Mouse (Mus musculus) embryonic stem cell, embryonic (primary cell): Measurements from ENCODE around the gene Nabp1.

Experiments
- CTCF ChIA-PET, 4 experiments: fragments of 300-600 bp in 2 of 4; fragments of 350-600 bp in 2 of 4; sonication (Branson Sonifier 250); formaldehyde crosslinking; loops; one replicate each; lab custom pipeline; 2022; ENCODE audit warnings: inconsistent platforms in 2 of 4; lab: Charles Lee
- POLR2A ChIA-PET, 4 experiments: fragments of 300-600 bp in 2 of 4; fragments of 350-600 bp in 2 of 4; sonication (Branson Sonifier 250); formaldehyde crosslinking; loops; one replicate each; lab custom pipeline; 2022; ENCODE audit warnings: antibody characterized with exemption in 4 of 4, inconsistent platforms in 1 of 4; lab: Charles Lee

Nabp1 gene

DNA sequence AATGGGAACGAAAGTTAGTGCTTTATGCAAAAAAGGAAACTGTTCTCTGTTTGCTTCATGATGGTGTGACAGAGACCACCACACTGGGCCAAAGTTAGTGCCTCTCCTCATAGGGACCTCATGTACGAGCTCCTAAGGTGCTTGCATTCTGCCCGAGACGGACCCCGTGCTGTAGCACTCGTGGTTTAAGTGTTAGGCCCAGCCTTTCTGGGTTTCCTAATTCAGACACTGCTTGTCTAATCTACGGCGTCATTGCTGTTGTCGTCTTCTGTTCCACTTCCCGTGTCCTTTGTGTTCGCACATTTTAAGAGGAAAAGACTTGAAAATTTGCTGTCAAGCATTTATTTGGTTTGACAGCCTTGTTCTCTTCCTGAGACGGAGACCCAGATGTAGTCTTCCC, 23.0 kb upstream of the Nabp1 start:
- ChIA-PET POLR2A (interaction anchor here in 1 of 4 experiments (0.6 to 0.8 kb wide), 2 partner anchors 8 to 23 kb away, joined by 3 to 4 read pairs; partner anchors contain the start of gene Nabp1), CTCF (no interaction called here)

DNA sequence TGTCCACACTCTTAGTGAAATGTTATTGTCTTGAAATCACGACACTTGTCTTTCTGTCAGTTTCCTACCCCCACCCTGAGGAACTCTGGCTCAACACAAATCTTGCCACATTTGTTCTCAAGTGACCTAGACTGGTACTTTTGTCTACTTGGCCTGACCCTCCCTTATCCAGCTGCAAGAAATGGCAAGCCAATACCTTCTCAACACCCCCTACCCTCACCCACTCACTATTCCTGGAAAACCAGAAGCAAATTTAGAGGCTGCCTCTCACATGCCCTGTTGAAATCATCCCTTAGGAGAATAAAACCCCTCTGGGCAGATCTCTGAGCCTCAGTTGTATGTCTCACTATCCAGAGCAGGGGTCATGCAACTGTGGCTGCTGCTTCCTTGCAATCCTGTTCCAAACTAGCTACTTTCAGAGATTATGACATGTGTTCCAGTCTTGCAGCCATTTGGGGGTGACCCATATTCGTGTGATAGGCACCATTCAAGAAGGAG, 20.4 kb upstream of the Nabp1 start:
- CTCF ChIA-PET: no interaction called here

DNA sequence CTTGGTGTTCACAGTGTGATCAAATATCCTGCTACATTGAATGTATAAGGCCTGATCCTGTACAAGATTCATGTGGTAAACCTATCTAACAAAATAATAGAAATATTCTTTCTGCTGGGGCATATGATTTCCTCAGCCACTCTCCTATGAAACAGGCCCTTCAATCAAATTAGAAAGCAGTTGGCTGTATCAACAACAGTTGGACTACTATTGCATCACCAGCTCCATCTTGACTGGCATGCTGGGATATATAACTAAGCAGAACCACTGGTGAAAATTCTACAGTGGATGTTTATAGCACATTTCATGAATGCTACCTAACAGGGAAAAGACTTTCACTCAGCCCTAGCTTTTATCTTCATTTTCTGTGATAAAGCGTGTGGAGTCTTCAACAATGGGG, 17.9 kb upstream of the Nabp1 start:
- ChIA-PET POLR2A (interaction anchor here in 1 of 4 experiments (1.5 kb wide), 1 partner anchor 18 kb away, joined by 8 read pairs; the partner anchor contains the start of gene Nabp1), CTCF (no interaction called here)

More for the DNA sequence above, 20.4 kb upstream of the Nabp1 start:
- POLR2A ChIA-PET: interaction anchor here in 2 of 4 experiments (1.1 to 1.2 kb wide), 2 partner anchors 20 kb away, joined by 3 to 4 read pairs; partner anchors contain the start of gene Nabp1 (in 2 of the 2)

DNA sequence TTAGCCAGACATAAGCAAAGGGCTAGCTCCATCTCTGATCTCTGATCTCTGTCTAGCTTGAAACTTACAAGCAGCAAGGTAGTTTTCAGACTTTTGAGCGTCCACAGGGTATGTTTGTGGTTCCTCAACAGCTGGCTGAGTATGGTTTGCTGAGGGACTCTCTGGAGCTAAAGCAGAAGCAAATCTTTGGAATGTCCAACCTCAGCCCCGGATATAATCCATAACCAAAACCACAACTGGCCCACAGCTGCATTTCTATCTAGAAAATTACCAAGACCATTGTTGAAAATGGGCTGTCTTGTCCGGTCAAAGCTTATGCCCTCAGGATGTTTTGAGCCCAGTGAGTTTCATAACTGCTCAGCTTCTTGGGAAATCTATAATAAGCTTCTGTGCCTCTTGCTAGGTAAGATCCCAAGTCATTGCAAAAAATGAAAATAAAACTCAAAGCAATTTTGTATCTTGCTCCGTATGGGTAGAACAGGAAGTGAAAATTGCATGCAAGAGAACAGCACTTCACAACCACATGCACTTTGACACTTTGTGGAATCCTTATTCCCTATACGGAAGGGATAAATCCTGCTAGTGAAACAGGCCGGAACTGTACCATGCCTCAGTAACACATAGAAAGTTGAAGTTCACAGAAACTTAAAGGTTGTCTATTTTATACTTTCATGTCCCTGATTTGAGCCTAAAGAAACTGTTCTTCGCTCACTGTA, 15.5 kb upstream of the Nabp1 start:
- CTCF ChIA-PET: interaction anchor here in 1 of 4 experiments (0.5 kb wide), 1 partner anchor 55 kb away, joined by 4 read pairs; no protein-coding TSS in a partner anchor

DNA sequence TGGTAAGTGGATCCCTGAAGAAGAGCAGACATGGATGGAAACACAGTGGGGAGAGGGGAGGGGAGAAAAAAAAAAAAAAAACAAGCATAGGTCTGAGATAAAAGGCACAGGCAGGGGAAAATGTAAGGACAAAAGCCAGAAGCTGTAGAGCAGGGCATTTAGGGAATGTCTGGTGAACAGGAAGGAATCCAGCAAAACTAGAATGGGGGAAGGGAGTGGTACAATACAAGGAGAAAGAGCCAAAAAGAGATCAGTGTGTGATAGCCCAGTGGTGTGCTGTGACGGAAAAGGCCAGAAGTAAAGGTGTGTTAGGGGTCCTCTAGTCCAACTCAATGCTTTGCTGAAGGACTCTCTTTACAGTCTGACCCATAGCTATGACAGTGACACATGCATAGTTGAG, 8.1 kb upstream of the Nabp1 start:
- ChIA-PET CTCF (no interaction called here), POLR2A (interaction anchor here in 3 of 4 experiments (0.8 to 3.9 kb wide), 6 partner anchors 8 to 25 kb away, joined by 3 to 36 read pairs (median 11); partner anchors contain the start of gene Nabp1 (in 3 of the 3))

More for the DNA sequence above, 15.5 kb upstream of the Nabp1 start:
- POLR2A ChIA-PET: interaction anchor here in 2 of 4 experiments (0.6 to 1.3 kb wide), 4 partner anchors 15 to 32 kb away, joined by 3 to 5 read pairs (median 4); partner anchors contain the start of gene Nabp1 (in 1 of the 2)

DNA sequence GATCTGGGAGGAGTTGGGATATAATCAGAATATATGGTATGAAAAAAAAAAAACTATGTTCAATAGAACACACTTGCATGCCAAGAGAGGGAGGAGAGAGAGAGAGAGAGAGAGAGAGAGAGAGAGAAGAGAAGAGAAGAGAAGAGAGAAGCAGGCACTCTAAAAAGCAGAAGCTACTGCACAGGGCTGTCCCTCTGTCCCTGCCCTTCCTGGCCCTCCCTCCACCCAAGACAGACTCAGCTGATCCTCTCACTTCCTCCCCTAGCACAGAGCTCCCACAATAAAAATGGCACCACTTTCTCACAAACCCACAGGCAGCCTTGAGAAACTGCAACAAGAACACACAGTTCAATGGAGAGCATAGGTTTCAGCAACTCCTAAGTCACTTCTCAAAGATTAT, 2.2 kb upstream of the Nabp1 start:
- POLR2A ChIA-PET: interaction anchor here in 3 of 4 experiments (0.5 to 1.6 kb wide), 6 partner anchors 9 to 119 kb away, joined by 3 to 7 read pairs (median 4); no protein-coding TSS in a partner anchor

DNA sequence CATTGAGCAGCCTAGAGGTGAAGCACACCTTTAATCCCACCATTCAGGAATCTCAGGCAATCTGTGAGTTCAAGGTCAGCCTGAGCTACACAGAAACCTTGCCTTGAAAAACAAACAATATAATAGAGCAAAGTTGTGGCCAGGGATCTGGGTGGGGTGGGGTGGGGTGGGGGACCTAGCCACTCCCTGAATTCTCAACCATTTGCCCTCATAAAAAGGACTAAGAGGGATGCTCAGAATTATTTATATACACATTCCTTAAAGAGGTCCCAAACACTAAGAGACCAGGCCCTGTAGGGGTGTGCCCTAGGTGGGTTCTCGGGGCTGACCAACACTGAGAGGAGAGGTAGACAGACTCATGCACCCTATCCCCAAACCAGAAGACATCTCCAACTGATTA, 1.5 kb upstream of the Nabp1 start:
- POLR2A ChIA-PET: interaction anchor here in 3 of 4 experiments (0.6 to 4.9 kb wide), 6 partner anchors 10 to 144 kb away, joined by 3 to 46 read pairs (median 14); no protein-coding TSS in a partner anchor
- CTCF ChIA-PET: interaction anchor here in 1 of 4 experiments (0.5 kb wide), 1 partner anchor 18 kb away, joined by 3 read pairs; no protein-coding TSS in a partner anchor

More for the DNA sequence above, 2.2 kb upstream of the Nabp1 start:
- CTCF ChIA-PET: interaction anchor here in 1 of 4 experiments (0.5 to 0.7 kb wide), 2 partner anchors 19 to 118 kb away, joined by 3 read pairs; no protein-coding TSS in a partner anchor

DNA sequence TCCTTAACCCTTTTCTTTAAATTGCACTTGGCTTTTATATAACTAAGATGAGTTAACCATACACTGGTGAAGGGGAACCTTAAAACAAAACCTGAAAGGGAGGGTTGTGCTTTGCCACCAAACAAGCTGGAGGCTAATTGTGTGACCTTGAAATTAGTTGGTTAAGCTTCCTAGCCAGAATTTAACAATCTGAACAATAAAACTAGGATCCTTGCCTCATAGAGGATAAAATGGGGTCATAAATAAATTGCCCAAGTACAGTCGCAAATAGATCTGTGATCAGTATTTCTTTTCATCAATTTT, 753 bp upstream of the Nabp1 start:
- ChIA-PET CTCF (interaction anchor here in 1 of 4 experiments (1.1 to 1.3 kb wide), 2 partner anchors 20 to 118 kb away, joined by 4 to 6 read pairs; no protein-coding TSS in a partner anchor), POLR2A (interaction anchor here in 3 of 4 experiments (0.8 to 4.9 kb wide), 21 partner anchors 9 to 453 kb away, joined by 3 to 46 read pairs (median 7); no protein-coding TSS in a partner anchor)

DNA sequence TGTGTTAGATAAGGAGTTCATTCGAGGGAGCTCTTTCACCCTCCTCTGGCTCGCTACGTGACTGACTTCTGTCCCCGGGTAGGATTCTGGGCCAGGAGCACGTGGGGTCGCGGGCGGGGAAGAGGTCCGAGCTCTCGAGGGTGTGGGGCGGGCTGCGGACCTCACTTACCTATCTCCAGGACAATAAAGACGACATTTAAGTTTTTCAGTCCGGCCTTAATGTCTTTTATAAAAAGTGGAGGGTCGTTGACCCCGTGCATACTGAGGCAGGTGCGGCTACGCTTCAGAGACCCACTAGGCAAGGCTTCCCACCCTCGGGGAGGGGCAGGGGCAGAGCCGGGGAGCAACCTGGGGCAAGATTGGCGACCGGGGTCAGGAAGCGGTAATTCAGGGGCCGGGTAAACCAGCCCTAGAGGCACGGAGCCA, 556 bp downstream of the Nabp1 start:
- ChIA-PET CTCF (interaction anchor here in 3 of 4 experiments (0.5 to 1.9 kb wide), 6 partner anchors 11 to 744 kb away, joined by 3 to 6 read pairs (median 4); no protein-coding TSS in a partner anchor), POLR2A (interaction anchor here (0.5 to 4.9 kb wide), 63 partner anchors 10 to 1153 kb away, joined by 3 to 46 read pairs (median 6); partner anchors contain the start of genes Gls (in 1 of the 4) and Nemp2 (in 1 of the 4))

DNA sequence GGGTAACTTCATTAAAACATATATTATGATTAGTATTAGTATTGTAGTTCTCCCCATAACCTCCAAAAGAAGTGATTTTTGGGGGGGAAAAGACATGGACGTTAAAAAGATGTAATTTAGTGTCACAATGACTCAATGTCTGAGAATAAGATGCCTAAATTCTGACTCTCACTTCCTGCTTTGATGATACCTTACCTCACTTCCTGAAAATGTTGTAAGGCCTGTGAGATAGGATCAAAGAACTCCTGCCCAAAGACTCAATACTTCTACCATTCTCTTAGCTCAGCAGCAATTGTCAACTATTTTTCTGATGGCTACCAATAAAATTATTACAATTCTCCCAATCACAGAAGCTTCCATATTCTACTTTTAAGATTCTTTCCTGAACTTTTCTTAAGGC, 1.8 kb downstream of the Nabp1 start:
- ChIA-PET POLR2A (interaction anchor here in 3 of 4 experiments (0.6 to 4.9 kb wide), 8 partner anchors 10 to 162 kb away, joined by 3 to 46 read pairs (median 13); no protein-coding TSS in a partner anchor), CTCF (no interaction called here)

DNA sequence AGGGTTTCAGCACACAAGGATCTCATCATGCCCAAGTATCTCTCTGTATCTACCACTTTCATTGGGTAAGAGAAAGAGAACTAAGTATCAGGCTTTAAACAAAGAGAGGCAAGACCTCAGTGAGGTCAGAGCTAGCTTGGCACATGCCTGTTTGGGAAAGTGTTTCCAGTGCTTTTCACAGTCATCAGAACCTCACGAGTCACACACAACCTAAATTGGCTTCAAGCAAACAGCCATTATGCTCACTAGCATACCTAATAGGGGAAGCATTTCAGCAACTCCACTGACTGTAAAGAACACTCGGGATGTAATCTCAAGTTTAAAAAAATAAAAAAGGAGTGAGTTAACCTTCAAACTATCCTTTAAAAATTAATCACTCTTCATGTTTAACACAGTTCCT, 10.1 kb downstream of the Nabp1 start:
- ChIA-PET CTCF (interaction anchor here in 1 of 4 experiments (3.5 kb wide), 1 partner anchor 129 kb away, joined by 28 read pairs; no protein-coding TSS in a partner anchor), POLR2A (interaction anchor here in 3 of 4 experiments (1.8 to 4.4 kb wide), 4 partner anchors 9 to 10 kb away, joined by 8 to 37 read pairs (median 21); partner anchors contain the start of gene Nabp1 (in 3 of the 3))

DNA sequence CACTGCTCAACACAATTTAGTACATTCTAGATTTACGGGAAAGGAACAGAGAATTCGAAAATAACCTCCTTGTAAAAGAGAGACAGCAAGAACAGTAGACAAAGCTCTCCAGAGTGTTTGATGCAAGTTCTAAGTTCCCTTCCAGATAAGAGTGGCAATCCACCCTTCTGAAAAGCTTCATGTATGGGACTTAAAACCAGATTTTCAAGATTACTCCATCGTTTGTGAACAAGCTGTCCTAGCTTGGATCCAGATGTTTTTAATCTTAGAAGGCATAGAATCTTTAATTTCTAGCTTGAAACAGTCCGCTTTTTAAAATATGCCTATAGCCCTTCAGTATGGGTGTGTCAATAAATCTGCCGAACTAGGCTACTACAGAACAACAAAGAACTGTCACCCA, 11.0 kb downstream of the Nabp1 start:
- CTCF ChIA-PET: interaction anchor here (0.6 to 3.5 kb wide), 5 partner anchors 11 to 133 kb away, joined by 3 to 28 read pairs (median 6); partner anchors contain the start of gene Nabp1 (in 1 of the 4)
- POLR2A ChIA-PET: interaction anchor here (0.5 to 4.4 kb wide), 7 partner anchors 10 to 157 kb away, joined by 3 to 37 read pairs (median 8); partner anchors contain the start of gene Nabp1 (in 3 of the 4)

DNA sequence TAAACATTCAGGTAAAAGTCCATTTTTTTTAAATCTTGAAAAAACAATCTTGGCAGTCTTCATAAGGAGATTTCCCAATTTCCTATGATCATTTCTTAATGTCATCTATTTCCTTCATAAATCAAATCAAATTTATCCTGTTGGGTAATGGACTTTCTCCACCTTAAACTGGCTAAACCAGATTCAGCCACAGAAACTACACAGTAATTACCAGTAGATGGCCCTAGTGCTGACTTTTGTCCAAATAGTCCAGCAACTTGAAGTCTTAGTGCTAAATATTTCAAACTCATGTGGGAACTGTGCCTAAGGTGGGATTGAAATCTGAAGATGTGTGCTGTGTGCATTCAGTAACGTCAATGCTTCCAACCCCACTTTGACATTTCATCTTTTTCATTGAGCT, 11.8 kb downstream of the Nabp1 start:
- CTCF ChIA-PET: interaction anchor here in 3 of 4 experiments (1.0 to 3.5 kb wide), 5 partner anchors 12 to 131 kb away, joined by 3 to 28 read pairs (median 9); partner anchors contain the start of gene Nabp1 (in 1 of the 3)
- POLR2A ChIA-PET: interaction anchor here in 3 of 4 experiments (0.5 to 4.4 kb wide), 8 partner anchors 10 to 130 kb away, joined by 3 to 37 read pairs (median 7); partner anchors contain the start of gene Nabp1 (in 3 of the 3)

DNA sequence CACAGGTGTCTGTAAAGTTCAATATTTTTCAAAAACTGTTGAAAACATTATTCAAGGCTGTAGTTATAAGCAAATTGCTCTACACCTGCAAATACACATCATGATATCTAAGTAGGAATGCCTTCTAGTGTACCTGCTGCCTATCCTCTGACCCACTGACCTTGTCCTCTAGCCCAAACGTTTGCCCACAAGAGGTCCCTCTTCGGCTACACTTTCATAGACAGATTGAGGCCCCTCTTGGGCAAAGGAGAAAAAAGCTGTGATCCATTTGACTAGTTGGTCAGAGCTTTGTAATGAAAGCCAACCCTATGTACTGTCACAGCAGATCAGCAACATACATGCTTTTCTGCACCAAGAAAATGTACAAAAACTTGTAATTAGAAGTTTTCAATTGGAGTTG, 12.9 kb downstream of the Nabp1 start:
- ChIA-PET POLR2A (interaction anchor here (0.7 to 4.4 kb wide), 10 partner anchors 11 to 579 kb away, joined by 3 to 37 read pairs (median 3); partner anchors contain the start of gene Nabp1 (in 3 of the 4)), CTCF (interaction anchor here in 3 of 4 experiments (0.6 to 3.5 kb wide), 7 partner anchors 11 to 135 kb away, joined by 3 to 28 read pairs (median 5); no protein-coding TSS in a partner anchor)

DNA sequence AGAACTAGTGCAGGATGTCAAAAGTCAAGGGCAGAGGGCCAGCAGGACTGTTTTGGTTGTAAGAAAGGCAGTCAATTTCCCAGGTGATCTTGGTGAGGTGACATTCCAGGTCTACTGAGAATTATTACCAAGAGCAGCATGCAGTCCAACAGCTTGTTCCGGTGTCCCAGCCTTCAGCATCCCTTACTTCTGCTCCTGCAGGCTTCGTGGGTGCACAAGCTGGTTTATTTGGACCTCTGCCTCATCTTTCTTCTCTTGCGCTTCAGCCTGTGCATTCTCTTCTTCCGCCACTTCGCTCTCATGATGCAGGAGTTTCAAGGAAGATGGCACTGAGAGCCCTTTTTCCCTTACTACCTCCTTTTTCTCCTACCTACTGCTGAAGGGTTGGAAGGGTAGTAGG, 15.2 kb downstream of the Nabp1 start:
- CTCF ChIA-PET: interaction anchor here in 1 of 4 experiments (0.6 kb wide), 1 partner anchor 135 kb away, joined by 3 read pairs; no protein-coding TSS in a partner anchor
- POLR2A ChIA-PET: no interaction called here

DNA sequence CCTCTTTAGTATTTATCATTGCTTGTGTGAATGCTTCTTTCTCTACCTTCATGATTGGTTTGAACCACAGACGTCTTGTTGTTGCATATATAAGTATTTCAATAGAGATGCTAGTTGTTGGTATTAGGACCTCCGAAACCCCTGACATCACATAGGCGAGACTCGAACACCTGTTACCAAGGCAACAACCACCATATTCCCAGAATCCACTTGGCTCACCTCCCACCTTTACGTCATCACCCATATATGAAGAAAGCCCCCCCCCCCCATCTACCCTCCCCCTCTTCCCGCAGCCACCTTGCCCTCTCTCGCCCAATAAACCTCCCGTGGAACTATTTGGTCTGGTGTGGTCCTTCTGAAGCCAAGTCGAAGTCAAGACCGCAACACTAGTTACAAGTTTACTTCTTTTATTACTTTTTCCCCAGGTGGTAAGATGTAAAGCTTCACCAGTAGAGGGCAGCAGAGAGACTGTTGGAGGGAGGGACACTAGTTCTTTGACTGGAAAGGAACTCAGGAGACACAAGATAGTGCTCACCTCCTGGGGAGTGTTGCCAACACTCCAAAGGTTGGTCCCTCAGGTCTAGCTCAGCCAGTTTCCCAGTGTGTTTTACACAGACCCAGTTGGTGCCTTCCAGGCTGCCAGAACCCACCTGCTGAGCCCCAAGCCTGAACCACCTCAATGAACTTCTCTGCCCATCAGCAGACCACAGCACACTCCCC, 19.3 kb downstream of the Nabp1 start:
- ChIA-PET POLR2A (interaction anchor here (0.8 to 4.4 kb wide), 6 partner anchors 19 to 149 kb away, joined by 3 to 36 read pairs (median 10); partner anchors contain the start of gene Nabp1 (in 3 of the 4)), CTCF (interaction anchor here (0.5 to 4.0 kb wide), 16 partner anchors 8 to 605 kb away, joined by 3 to 20 read pairs (median 4); partner anchors contain the start of gene Nabp1 (in 1 of the 4))

DNA sequence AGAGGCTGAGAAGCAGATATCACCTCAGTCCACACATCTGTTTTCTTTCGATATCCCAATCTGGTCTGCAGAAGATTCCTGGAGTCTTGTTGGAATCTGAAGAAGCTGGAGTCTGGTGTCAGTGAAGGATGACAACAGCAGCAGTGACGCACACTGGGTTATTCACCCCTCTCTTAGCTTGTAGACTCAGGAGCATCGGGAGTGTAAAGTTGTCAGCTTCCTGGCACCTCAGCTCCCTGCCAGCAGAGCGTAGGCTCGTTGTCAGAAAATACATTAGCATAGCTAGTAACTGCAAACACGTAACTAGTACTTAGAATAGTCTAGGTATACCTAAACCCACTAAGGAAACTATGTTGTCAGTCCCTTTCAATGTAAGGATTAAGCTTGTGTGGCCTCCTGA, 20.1 kb downstream of the Nabp1 start:
- CTCF ChIA-PET: interaction anchor here (0.8 to 4.0 kb wide), 7 partner anchors 76 to 157 kb away, joined by 3 to 20 read pairs (median 12); no protein-coding TSS in a partner anchor
- POLR2A ChIA-PET: interaction anchor here in 3 of 4 experiments (1.8 to 4.4 kb wide), 3 partner anchors 20 kb away, joined by 9 to 36 read pairs (median 23); partner anchors contain the start of gene Nabp1 (in 3 of the 3)
